Mouse (Mus musculus) neural tube, embryonic 11.5 days (tissue): Measurements from ENCODE around the gene Klhl3. TPM values are rescaled to one million over a fixed set of nuclear protein-coding genes. Genes with fewer than 3 reads are reported as not detected.

Experiments
- ATAC-seq: fragments of 200-750 bp; cut with Nextera tagmentation; 2 replicates; pipeline ENCODE4 v1.8.0; 2017; ENCODE audit warnings: moderate number of reproducible peaks, mild to moderate bottlenecking, moderate TSS enrichment, moderate library complexity; ENCODE audit not compliant: insufficient read depth, low FRiP score, low TSS enrichment
- DNase-seq: peaks from one replicate; pipeline ENCODE4 v3.0.0-alpha.2; 2015; ENCODE audit warnings: low spot score
- H3K27ac ChIP-seq: fragments of 300-500 bp; sonication (generic); 2 replicates; pipeline ENCODE4 v1.5.1; 2014; ENCODE audit warnings: low read depth, mild to moderate bottlenecking, low read length
- H3K27me3 ChIP-seq: fragments of 300-500 bp; sonication (generic); 2 replicates; pipeline ENCODE4 v1.6.1; 2014; ENCODE audit warnings: mild to moderate bottlenecking, low read length, mixed read lengths; ENCODE audit not compliant: control insufficient read depth, insufficient read depth
- H3K36me3 ChIP-seq: fragments of 300-500 bp; sonication (generic); 2 replicates; pipeline ENCODE4 v1.6.1; 2014; ENCODE audit warnings: mild to moderate bottlenecking, low read length, moderate library complexity, mixed read lengths; ENCODE audit not compliant: control insufficient read depth, insufficient read depth
- H3K4me1 ChIP-seq: fragments of 300-500 bp; sonication (generic); 2 replicates; pipeline ENCODE4 v1.6.1; 2014; ENCODE audit warnings: low read length, mixed read lengths; ENCODE audit not compliant: control insufficient read depth, insufficient read depth
- H3K4me2 ChIP-seq: fragments of 300-500 bp; sonication (generic); 2 replicates; pipeline ENCODE4 v1.6.1; 2014; ENCODE audit warnings: low read depth, mild to moderate bottlenecking, moderate library complexity
- H3K4me3 ChIP-seq: fragments of 300-500 bp; sonication (generic); 2 replicates; pipeline ENCODE4 v1.5.1; 2014; ENCODE audit warnings: low read depth, low read length
- H3K9ac ChIP-seq: fragments of 300-500 bp; sonication (generic); 2 replicates; pipeline ENCODE4 v1.6.1; 2014; ENCODE audit warnings: mild to moderate bottlenecking, low read length
- H3K9me3 ChIP-seq: fragments of 300-500 bp; sonication (generic); 2 replicates; pipeline ENCODE4 v1.6.1; 2016; ENCODE audit warnings: low read length; ENCODE audit not compliant: control insufficient read depth
- WGBS: fragments of 180-500 bp; shearing (Covaris S2); extraction: QIAGEN DNeasy Blood & Tissue Kit; methylation state at CpG from one replicate; pipeline ENCODE4 v1.1.7; 2014; 5-methylcytosine and 5-hydroxymethylcytosine counted together
- polyA plus RNA-seq: library from polyadenylated mRNA; unstranded; fragments of >200 nt; fragmentation: Nextera tagmentation; extraction: Ambion mirVana; gene quantifications from 2 replicates; pipeline ENCODE4 v1.2.1, GENCODE M21; 2014

The Klhl3 gene
- polyA plus RNA-seq, 1 experiment from 2014 or later, result 3.5 TPM

- Histone ChIP-seq H3K9me3 (no peaks in the 10 kb centered on the region), H3K27ac (no peak overlapping the region), H3K27me3 (no peaks in the 10 kb centered on the region), H3K4me1 (no peaks in the 10 kb centered on the region), H3K4me2 (no peak overlapping the region), H3K4me3 (no peak overlapping the region), H3K9ac (no peak overlapping the region), H3K36me3 (no peaks in the 10 kb centered on the region)
- 61% methylated on average over 14 of the region's 14 CpGs for WGBS
- no peak for ATAC-seq
- peak; percentile 56 for DNase-seq
These were observed 101.1 kb downstream of the Klhl3 start for GRCm38 (mm10) chr13:58012067-58012925.

GRCm38 (mm10) chr13:58011526-58011925 lies 101.9 kb downstream of the Klhl3 start:
- Histone ChIP-seq H3K4me1 (no peaks in the 10 kb centered on the region), H3K4me2 (no peak overlapping the region), H3K27me3 (no peaks in the 10 kb centered on the region), H3K36me3 (no peaks in the 10 kb centered on the region), H3K9me3 (no peaks in the 10 kb centered on the region), H3K4me3 (no peak overlapping the region), H3K9ac (no peak overlapping the region), H3K27ac (no peak overlapping the region)
- DNase-seq, result no peak
- WGBS, result 68% methylated on average over 2 of the region's 2 CpGs
- ATAC-seq, result no peak

GRCm38 (mm10) chr13:58010416-58010815 lies 103.0 kb downstream of the Klhl3 start:
- Histone ChIP-seq H3K4me2 (no peak overlapping the region), H3K9ac (no peak overlapping the region), H3K4me1 (no peaks in the 10 kb centered on the region), H3K27ac (no peak overlapping the region), H3K9me3 (no peaks in the 10 kb centered on the region), H3K27me3 (no peaks in the 10 kb centered on the region), H3K4me3 (no peak overlapping the region), H3K36me3 (no peaks in the 10 kb centered on the region)
- 91% methylated on average over 7 of the region's 7 CpGs for WGBS
- no peak for ATAC-seq
- no peak for DNase-seq

- Histone ChIP-seq H3K27me3 (no peaks in the 10 kb centered on the region), H3K9ac (no peak overlapping the region), H3K27ac (no peak overlapping the region), H3K36me3 (no peaks in the 10 kb centered on the region), H3K4me1 (no peaks in the 10 kb centered on the region), H3K4me2 (no peak overlapping the region), H3K9me3 (no peaks in the 10 kb centered on the region), H3K4me3 (no peak overlapping the region)
- DNase-seq, result no peak
- WGBS, result 83% methylated on average over 13 of the region's 13 CpGs
- no peak for ATAC-seq
These were observed 104.1 kb downstream of the Klhl3 start for GRCm38 (mm10) chr13:58009275-58009674.

DNA sequence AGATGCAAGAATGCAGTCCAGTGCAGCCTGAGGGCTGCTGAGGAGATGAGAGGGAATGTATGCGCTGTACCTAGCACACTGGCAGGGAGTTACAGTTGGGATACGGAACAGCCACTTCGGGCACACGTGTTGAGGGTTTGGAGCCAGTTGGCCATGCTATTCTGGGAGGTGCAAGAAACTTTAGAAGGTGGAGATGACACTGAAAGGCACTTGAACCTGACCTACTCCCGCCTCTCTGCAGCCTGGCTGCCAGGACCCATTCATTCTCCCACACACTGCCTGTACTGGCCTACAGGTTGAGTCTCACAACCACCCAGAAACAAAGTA lies 105.4 kb downstream of the Klhl3 start:
- Histone ChIP-seq H3K36me3 (no peaks in the 10 kb centered on the region), H3K27me3 (no peaks in the 10 kb centered on the region), H3K4me3 (no peak overlapping the region), H3K9ac (no peak overlapping the region), H3K27ac (no peak overlapping the region), H3K4me1 (no peaks in the 10 kb centered on the region), H3K9me3 (no peaks in the 10 kb centered on the region), H3K4me2 (no peak overlapping the region)
- DNase-seq (no peak), ATAC-seq (no peak)
- 86% methylated on average over 5 of the region's 5 CpGs for WGBS

GRCm38 (mm10) chr13:58007256-58008037 lies 105.9 kb downstream of the Klhl3 start:
- Histone ChIP-seq H3K27ac (no peak overlapping the region), H3K27me3 (no peaks in the 10 kb centered on the region), H3K4me2 (no peak overlapping the region), H3K4me3 (no peak overlapping the region), H3K4me1 (no peaks in the 10 kb centered on the region), H3K9me3 (no peaks in the 10 kb centered on the region), H3K36me3 (no peaks in the 10 kb centered on the region), H3K9ac (no peak overlapping the region)
- DNase-seq, result no peak
- ATAC-seq, result no peak
- WGBS, result 54% methylated on average over 15 of the region's 16 CpGs

GRCm38 (mm10) chr13:58001792-58002191 lies 111.6 kb downstream of the Klhl3 start:
- Histone ChIP-seq H3K4me1 (no peaks in the 10 kb centered on the region), H3K27me3 (no peaks in the 10 kb centered on the region), H3K4me3 (no peak overlapping the region), H3K4me2 (no peak overlapping the region), H3K9ac (no peak overlapping the region), H3K27ac (no peak overlapping the region), H3K36me3 (no peaks in the 10 kb centered on the region), H3K9me3 (no peaks in the 10 kb centered on the region)
- no peak for ATAC-seq
- no peak for DNase-seq
- 92% methylated on average over 3 of the region's 3 CpGs for WGBS

- H3K9ac ChIP-seq, result no peak overlapping the region
- H3K27ac ChIP-seq, result no peak overlapping the region
- H3K36me3 ChIP-seq, result no peaks in the 10 kb centered on the region
- H3K4me3 ChIP-seq, result no peak overlapping the region
- H3K4me1 ChIP-seq, result no peaks in the 10 kb centered on the region
- WGBS, result 38% methylated on average over 11 of the region's 11 CpGs
- H3K4me2 ChIP-seq, result no peak overlapping the region
- no peaks in the 10 kb centered on the region for H3K27me3 ChIP-seq
- ATAC-seq, result no peak
- H3K9me3 ChIP-seq, result no peaks in the 10 kb centered on the region
- DNase-seq, result no peak
These were observed 116.9 kb downstream of the Klhl3 start for GRCm38 (mm10) chr13:57996536-57996935.

DNA sequence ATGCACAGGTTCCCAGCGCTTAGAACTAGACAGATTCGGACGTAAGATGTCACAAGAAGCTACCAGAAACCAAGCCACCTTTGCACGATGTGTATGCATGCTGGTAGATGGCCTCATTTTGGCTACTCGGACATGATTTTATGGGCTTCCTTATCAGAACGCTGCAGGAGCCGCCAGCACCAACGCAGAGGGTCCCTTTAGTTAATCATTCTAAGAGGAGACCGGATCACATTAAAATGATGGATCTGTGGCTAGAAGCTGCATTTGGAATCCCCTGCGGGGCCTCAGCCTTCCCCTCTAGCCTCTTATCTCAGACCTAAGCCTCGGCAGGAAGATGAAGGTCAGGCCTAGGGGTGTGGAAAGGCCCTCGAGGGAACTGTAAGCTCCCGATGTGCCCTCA lies 117.5 kb downstream of the Klhl3 start:
- no peak overlapping the region for H3K4me3 ChIP-seq
- peak; percentile 24 for DNase-seq
- no peaks in the 10 kb centered on the region for H3K27me3 ChIP-seq
- no peaks in the 10 kb centered on the region for H3K9me3 ChIP-seq
- H3K36me3 ChIP-seq, result no peaks in the 10 kb centered on the region
- no peak overlapping the region for H3K4me2 ChIP-seq
- H3K4me1 ChIP-seq, result no peaks in the 10 kb centered on the region
- H3K9ac ChIP-seq, result no peak overlapping the region
- WGBS, result 67% methylated on average over 13 of the region's 13 CpGs
- no peak for ATAC-seq
- 0 out of 2 replicates have a peak overlapping the region, but pooled peaks have one; percentile 20 for H3K27ac ChIP-seq
